Mouse (Mus musculus): ENCODE results near the gene Ccpg1os. TPM values are rescaled to one million over a fixed set of nuclear protein-coding genes. Genes with fewer than 3 reads are reported as not detected.

Gene Ccpg1os
- total and polyA plus RNA-seq, 3 experiments: 2.3 to 4.6 TPM; not detected in 1

- H3K4me3 ChIP-seq (ENCODE audit: control insufficient read depth in 1 of 2, insufficient read depth in 1 of 2, low read depth in 2 of 2, low read length in 2 of 2): no peak overlapping the region
- H3K9me3 ChIP-seq (replicated peaks; ENCODE audit: insufficient read depth, low read length): no peaks in the 10 kb centered on the region
- no peaks in the 10 kb centered on the region for H3K4me1 ChIP-seq (ENCODE audit: control insufficient read depth in 1 of 2, insufficient read depth in 2 of 2, low read length in 2 of 2)
- H3K79me2 ChIP-seq (ENCODE audit: control insufficient read depth, insufficient read depth, low read length, poor library complexity): no peaks in the 10 kb centered on the region
- H3K9ac ChIP-seq (ENCODE audit: control insufficient read depth, low read depth, low read length, poor library complexity, severe bottlenecking): no peak overlapping the region
- TF ChIP-seq RCOR1 (IDR thresholded peaks at IDR 0.05; ENCODE audit: low read depth, low read length): no peak
- no peak for TF ChIP-seq MEF2A (IDR thresholded peaks at IDR 0.05; ENCODE audit: extremely low read depth, insufficient replicate concordance, low read depth, low read length, poor library complexity, severe bottlenecking)
- TF ChIP-seq POLR2A (IDR thresholded peaks at IDR 0.05; ENCODE audit: control insufficient read depth in 1 of 2, insufficient read depth in 1 of 2, low read depth in 1 of 2, low read length in 2 of 2, poor library complexity in 1 of 2): no peak
- no peak for TF ChIP-seq CHD2 (IDR thresholded peaks at IDR 0.05; ENCODE audit: low read length)
- no peak for TF ChIP-seq MAX (IDR thresholded peaks at IDR 0.05; ENCODE audit: low read length)
- no peak for TF ChIP-seq POLR2AphosphoS2 (IDR thresholded peaks at IDR 0.05; ENCODE audit: low read length)
- no peak for TF ChIP-seq TBP (IDR thresholded peaks at IDR 0.05; ENCODE audit: low read depth, low read length)
- TF ChIP-seq HCFC1 (IDR thresholded peaks at IDR 0.05; ENCODE audit: low read depth, low read length): no peak
- TF ChIP-seq SIN3A (IDR thresholded peaks at IDR 0.05; ENCODE audit: low read length): no peak
- H3K36me3 ChIP-seq (ENCODE audit: control insufficient read depth in 1 of 2, insufficient read depth in 2 of 2, low read length in 2 of 2): no peaks in the 10 kb centered on the region
- no peak overlapping the region for H3K27ac ChIP-seq (ENCODE audit: control insufficient read depth, low read depth, low read length)
- DNase-seq (ENCODE audit: low read depth, low spot score): no peak
- peaks cover 6 to 9% of the 10 kb centered on the region in 2 experiments; a peak in 3 of 4 replicates for H3K27me3 ChIP-seq (ENCODE audit: control insufficient read depth in 1 of 2, insufficient read depth in 2 of 2, low read length in 2 of 2)
These were observed 53.9 kb downstream of the Ccpg1os start for GRCm38 (mm10) chr9:72931166-72931790.

Other genes with a start within 250 kb of the Ccpg1os start
- gene Prtg, start 178.5 kb downstream of the Ccpg1os start, total RNA-seq (2012; rRNA removed): not detected in 2 replicates
- gene Prtg, start 178.5 kb downstream of the Ccpg1os start, polyA plus RNA-seq (2012; ENCODE audit: insufficient read depth in 1 of 2, insufficient read length in 2 of 2, low read depth in 1 of 2, low replicate concordance in 2 of 2, missing spikeins in 1 of 2): not detected
- not detected in 2 replicates for gene Pygo1, start 59.7 kb downstream of the Ccpg1os start, total RNA-seq (2012; rRNA removed)
- not detected for gene Pygo1, start 59.7 kb downstream of the Ccpg1os start, polyA plus RNA-seq (2012; ENCODE audit: insufficient read depth in 1 of 2, insufficient read length in 2 of 2, low read depth in 1 of 2, low replicate concordance in 2 of 2, missing spikeins in 1 of 2)
- gene Dyx1c1, start 26.6 kb downstream of the Ccpg1os start, total RNA-seq (2012; rRNA removed): 1.0 and 1.1 TPM in 2 replicates
- gene Dyx1c1, start 26.6 kb downstream of the Ccpg1os start, polyA plus RNA-seq (2012; ENCODE audit: insufficient read depth in 1 of 2, insufficient read length in 2 of 2, low read depth in 1 of 2, low replicate concordance in 2 of 2, missing spikeins in 1 of 2): 1 to 10 TPM in 1 of 2 experiments, not detected in 1; 2.0 TPM
- not detected in 2 replicates for gene Gm44503, start 26.5 kb downstream of the Ccpg1os start, total RNA-seq (2012; rRNA removed)
- not detected for gene Gm44503, start 26.5 kb downstream of the Ccpg1os start, polyA plus RNA-seq (2012; ENCODE audit: insufficient read depth in 1 of 2, insufficient read length in 2 of 2, low read depth in 1 of 2, low replicate concordance in 2 of 2, missing spikeins in 1 of 2)
- 2.1 and 2.9 TPM in 2 replicates for gene Ccpg1, start within 50 bp of the Ccpg1os start, total RNA-seq (2012; rRNA removed)
- 10 to 100 TPM in 1 of 2 experiments, not detected in 1; 12.5 TPM for gene Ccpg1, start within 50 bp of the Ccpg1os start, polyA plus RNA-seq (2012; ENCODE audit: insufficient read depth in 1 of 2, insufficient read length in 2 of 2, low read depth in 1 of 2, low replicate concordance in 2 of 2, missing spikeins in 1 of 2)
- gene Pigb, start 55.0 kb upstream of the Ccpg1os start, total RNA-seq (2012; rRNA removed): 3.5 and 3.7 TPM in 2 replicates
- gene Pigb, start 55.0 kb upstream of the Ccpg1os start, polyA plus RNA-seq (2012; ENCODE audit: insufficient read depth in 1 of 2, insufficient read length in 2 of 2, low read depth in 1 of 2, low replicate concordance in 2 of 2, missing spikeins in 1 of 2): 10 to 100 TPM in 1 of 2 experiments, not detected in 1; 12.0 TPM
- gene Rab27a, start 59.5 kb upstream of the Ccpg1os start, total RNA-seq (2012; rRNA removed): 8.6 and 8.8 TPM in 2 replicates
- gene Rab27a, start 59.5 kb upstream of the Ccpg1os start, polyA plus RNA-seq (2012; ENCODE audit: insufficient read depth in 1 of 2, insufficient read length in 2 of 2, low read depth in 1 of 2, low replicate concordance in 2 of 2, missing spikeins in 1 of 2): 10 to 100 TPM in 1 of 2 experiments, not detected in 1; 11.2 TPM
- gene Khdc3, start 116.5 kb upstream of the Ccpg1os start, total RNA-seq (2012; rRNA removed): not detected in 2 replicates
- not detected for gene Khdc3, start 116.5 kb upstream of the Ccpg1os start, polyA plus RNA-seq (2012; ENCODE audit: insufficient read depth in 1 of 2, insufficient read length in 2 of 2, low read depth in 1 of 2, low replicate concordance in 2 of 2, missing spikeins in 1 of 2)
- not detected in 2 replicates for gene Gm20509, start 117.1 kb upstream of the Ccpg1os start, total RNA-seq (2012; rRNA removed)
- gene Gm20509, start 117.1 kb upstream of the Ccpg1os start, polyA plus RNA-seq (2012; ENCODE audit: insufficient read depth in 1 of 2, insufficient read length in 2 of 2, low read depth in 1 of 2, low replicate concordance in 2 of 2, missing spikeins in 1 of 2): not detected
- 203 and 234 TPM in 2 replicates for gene Rsl24d1, start 128.0 kb upstream of the Ccpg1os start, total RNA-seq (2012; rRNA removed)
- gene Rsl24d1, start 128.0 kb upstream of the Ccpg1os start, polyA plus RNA-seq (2012; ENCODE audit: insufficient read depth in 1 of 2, insufficient read length in 2 of 2, low read depth in 1 of 2, low replicate concordance in 2 of 2, missing spikeins in 1 of 2): 100 to 1,000 TPM in 1 of 2 experiments, not detected in 1; 195 TPM

Data from MEL (cell line).